Comparison of ENCODE assay signal across 8 mouse cellular contexts in genomic region chr17:35193881-35194843, GRCm38 (mm10). TPM values are rescaled to one million over a fixed set of nuclear protein-coding genes. Genes with fewer than 3 reads are reported as not detected.
DNase-seq lines count a peak whose midpoint lies in the region; ATAC-seq lines count a peak whose summit lies in the region.

Gene Ltb, plus strand, starts transcription at chr17:35194439.

- H3K4me1 ChIP-seq in hindbrain, embryonic 14.5 days (replicated peaks; ENCODE audit: control insufficient read depth, insufficient read depth, low read length), result peaks cover 9% of the 10 kb centered on the region; the same call in 1 of the 2 replicates
- peaks cover 4% of the 10 kb centered on the region; the same call in 1 of the 2 replicates for H3K4me1 ChIP-seq in stomach, embryonic 16.5 days (ENCODE audit: control insufficient read depth, insufficient read depth, low read length)

- H3K4me3 ChIP-seq in hindbrain, embryonic 14.5 days (replicated peaks; ENCODE audit: low read length), result 0 out of 2 replicates have a peak within 1 kb of the TSS, but pooled peaks have one; percentile 33
- H3K4me3 ChIP-seq in stomach, embryonic 16.5 days (replicated peaks; ENCODE audit: low read length), result peak within 1 kb of the TSS; percentile 51

- peak; percentile 59 for ATAC-seq in CD4-positive, CD25-positive, alpha-beta regulatory T cell, adult 4 months
- ATAC-seq in hindbrain, embryonic 14.5 days (ENCODE audit: low FRiP score), result no peak
- no peak for ATAC-seq in stomach, embryonic 16.5 days (ENCODE audit: insufficient read depth, low FRiP score)

- H3K36me3 ChIP-seq in hindbrain, embryonic 14.5 days (replicated peaks; ENCODE audit: control insufficient read depth, insufficient read depth), result no peaks in the 10 kb centered on the region
- no peaks in the 10 kb centered on the region for H3K36me3 ChIP-seq in stomach, embryonic 16.5 days (ENCODE audit: control insufficient read depth, insufficient read depth, low read length)

- 71% methylated on average over 27 of the region's 28 CpGs for WGBS in hindbrain, embryonic 14.5 days
- 49% methylated on average over 28 of the region's 28 CpGs for WGBS in stomach, embryonic 16.5 days

- peak within 1 kb of the TSS; percentile 63; the same call in 1 of the 2 replicates for H3K4me2 ChIP-seq in hindbrain, embryonic 14.5 days (replicated peaks)
- H3K4me2 ChIP-seq in stomach, embryonic 16.5 days (ENCODE audit: low read depth, low read length), result peak within 1 kb of the TSS; percentile 88

- peaks cover 27% of the 10 kb centered on the region for H3K27me3 ChIP-seq in hindbrain, embryonic 14.5 days (ENCODE audit: control insufficient read depth, insufficient read depth, low read length)
- H3K27me3 ChIP-seq in stomach, embryonic 16.5 days (ENCODE audit: control insufficient read depth, insufficient read depth, low read length), result peaks cover 12% of the 10 kb centered on the region

- intact Hi-C loops in left cerebral cortex, postnatal 10 days (cut with DNase I), result no loop called here

- H3K27ac ChIP-seq in hindbrain, embryonic 14.5 days, result no peak within 1 kb of the TSS
- H3K27ac ChIP-seq in stomach, embryonic 16.5 days (ENCODE audit: low read length), result no peak within 1 kb of the TSS

- no peak within 1 kb of the TSS for H3K9ac ChIP-seq in hindbrain, embryonic 14.5 days
- H3K9ac ChIP-seq in stomach, embryonic 16.5 days (ENCODE audit: low read length), result peak within 1 kb of the TSS; percentile 36; the same call in 1 of the 2 replicates

- no peaks in the 10 kb centered on the region for H3K9me3 ChIP-seq in hindbrain, embryonic 14.5 days (ENCODE audit: control insufficient read depth, low read length)
- no peaks in the 10 kb centered on the region for H3K9me3 ChIP-seq in stomach, embryonic 16.5 days (replicated peaks; ENCODE audit: control insufficient read depth, low read length)

- DNase-seq in adrenal gland, adult 2 months, result peak; percentile 77
- no peak for DNase-seq in hindbrain, embryonic 14.5 days (ENCODE audit: low spot score)
- peak; percentile 53 for DNase-seq in lung, postnatal 36 days
- DNase-seq in right cerebral cortex, adult 18-20 months, result no peak
- DNase-seq in left cerebral cortex, postnatal 10 days (ENCODE audit: extremely low spot score in 1 of 2, low spot score in 2 of 2), result no peak
- no peak for DNase-seq in cerebellum, adult 9-11 months

RNA-seq across cellular contexts. Expression of gene Ltb, which starts in this region (rescaled TPM):
- 100 to 1,000 TPM; 154 to 344 TPM for polyA plus RNA-seq in CD4-positive, CD25-positive, alpha-beta regulatory T cell, adult 4 months (2017; shearing (Covaris generic))
- total RNA-seq in adrenal gland, adult 2 months (2021), result 1 to 10 TPM; 1.8 to 7.7 TPM
- polyA plus RNA-seq in adrenal gland, adult 2 months (2012; rRNA removed), result 5.8 and 8.5 TPM in 2 replicates
- polyA plus RNA-seq in hindbrain, embryonic 14.5 days (2014; fragmentation: Nextera tagmentation; extraction: Ambion mirVana), result 0.29 and 0.39 TPM in 2 replicates
- 2.0 TPM in 2 replicates for polyA plus RNA-seq in stomach, embryonic 16.5 days (2015; fragmentation: Nextera tagmentation; extraction: Ambion mirVana)
- 1 to 10 TPM in 1 of 2 experiments, under 1 TPM in 1; 0.77 to 1.4 TPM for total RNA-seq in left cerebral cortex, postnatal 10 days (2021)

Comparison
In these comparisons a context has a peak if more than half of its experiments do, and no peak if none do; other contexts are left out.
1. RNA of gene Ltb (polyA plus RNA-seq): 154 to 344 TPM in CD4-positive, CD25-positive, alpha-beta regulatory T cell, adult 4 months; 5.8 to 8.5 TPM in adrenal gland, adult 2 months, 2.0 TPM in stomach, embryonic 16.5 days and 0.29 to 0.39 TPM in hindbrain, embryonic 14.5 days; every median in the first group is over 10 times any median in the second.
2. DNase-seq: peak in adrenal gland, adult 2 months (single experiment) and lung, postnatal 36 days (single experiment); none in hindbrain, embryonic 14.5 days (single experiment), right cerebral cortex, adult 18-20 months (single experiment), left cerebral cortex, postnatal 10 days (0 of 2) and cerebellum, adult 9-11 months (single experiment).